Mouse (Mus musculus): ENCODE data around the gene Nap1l1.

The Nap1l1 gene

GRCm38 (mm10) chr10:111514282-111514885, 41.4 kb downstream of the Nap1l1 start:
- in situ Hi-C loops (cut with MboI, MseI) = loop anchor here (5.0 kb wide), 1 partner anchor 33 kb away; no protein-coding TSS in a partner anchor

- in situ Hi-C loops (cut with MboI, MseI) = no loop called here
Observed at GRCm38 (mm10) chr10:111515071-111516010, 42.3 kb downstream of the Nap1l1 start.

GRCm38 (mm10) chr10:111516172-111516588, 43.2 kb downstream of the Nap1l1 start:
- in situ Hi-C loops (cut with MboI, MseI) = no loop called here

GRCm38 (mm10) chr10:111516804-111517436, 43.9 kb downstream of the Nap1l1 start:
- in situ Hi-C loops (cut with MboI, MseI) = no loop called here

DNA sequence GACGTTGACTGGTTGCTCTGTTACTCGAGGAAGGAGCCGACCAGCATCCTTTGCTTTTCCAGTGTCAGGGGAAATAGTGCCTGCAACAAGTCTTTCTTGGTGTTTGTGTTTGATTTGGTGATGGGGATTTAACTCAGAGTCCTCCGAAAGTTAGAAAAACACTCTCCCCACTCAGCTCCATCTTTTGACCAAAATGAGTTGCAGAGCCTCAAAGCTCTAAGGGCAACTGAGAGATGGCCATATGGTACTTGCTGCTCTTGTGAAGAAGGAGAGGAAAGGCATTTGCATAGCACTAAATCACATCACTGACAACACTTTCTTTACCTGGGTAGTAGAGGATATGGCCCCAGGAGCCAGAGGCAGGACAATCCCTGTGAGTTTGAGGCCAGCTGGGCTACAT, 45.3 kb downstream of the Nap1l1 start:
- in situ Hi-C loops (cut with MboI, MseI) = no loop called here

GRCm38 (mm10) chr10:111519620-111520370, 46.8 kb downstream of the Nap1l1 start:
- in situ Hi-C loops (cut with MboI, MseI) = no loop called here

DNA sequence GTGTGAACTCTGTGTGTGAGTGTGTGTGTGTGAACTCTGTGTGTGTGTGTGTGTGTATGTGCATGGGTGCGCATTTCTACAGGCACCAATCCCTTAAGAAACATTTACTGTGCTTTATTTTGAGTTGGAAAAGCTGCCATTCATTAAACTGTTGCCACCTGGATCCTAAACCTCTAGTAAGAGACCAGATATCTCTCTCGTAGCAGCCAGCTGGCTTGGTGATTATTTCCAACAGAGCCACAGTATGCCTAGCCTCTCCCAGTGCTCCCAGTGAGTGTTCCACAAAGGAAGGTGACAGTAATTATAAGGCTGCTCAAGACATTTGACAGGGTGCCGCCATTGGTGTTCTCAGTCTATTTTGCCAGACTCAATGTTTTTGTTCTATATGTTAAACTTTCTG, 47.6 kb downstream of the Nap1l1 start:
- in situ Hi-C loops (cut with MboI, MseI) = no loop called here

- in situ Hi-C loops (cut with MboI, MseI) = no loop called here
Observed at GRCm38 (mm10) chr10:111521636-111522035, 48.6 kb downstream of the Nap1l1 start.

GRCm38 (mm10) chr10:111522230-111522629, 49.2 kb downstream of the Nap1l1 start:
- in situ Hi-C loops (cut with MboI, MseI) = no loop called here

DNA sequence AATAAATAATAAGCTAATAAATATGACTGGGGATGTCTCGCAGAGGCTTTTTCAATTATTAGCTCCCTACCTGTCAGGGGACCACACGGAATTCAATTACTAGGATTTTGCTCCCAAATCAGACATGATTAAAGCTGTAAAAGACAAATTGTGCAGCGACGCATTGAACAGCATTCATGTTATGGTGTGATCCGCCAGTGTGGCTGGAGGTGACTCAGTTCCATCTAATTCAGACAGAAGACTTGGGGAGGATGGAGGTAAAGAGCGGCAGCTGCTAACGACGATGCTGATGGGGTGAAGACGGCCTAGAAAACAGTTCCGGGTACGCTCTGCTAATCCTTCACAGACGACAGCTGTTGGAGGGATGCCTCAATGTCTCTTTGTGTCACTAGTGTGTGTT, 50.9 kb downstream of the Nap1l1 start:
- in situ Hi-C loops (cut with MboI, MseI) = no loop called here

DNA sequence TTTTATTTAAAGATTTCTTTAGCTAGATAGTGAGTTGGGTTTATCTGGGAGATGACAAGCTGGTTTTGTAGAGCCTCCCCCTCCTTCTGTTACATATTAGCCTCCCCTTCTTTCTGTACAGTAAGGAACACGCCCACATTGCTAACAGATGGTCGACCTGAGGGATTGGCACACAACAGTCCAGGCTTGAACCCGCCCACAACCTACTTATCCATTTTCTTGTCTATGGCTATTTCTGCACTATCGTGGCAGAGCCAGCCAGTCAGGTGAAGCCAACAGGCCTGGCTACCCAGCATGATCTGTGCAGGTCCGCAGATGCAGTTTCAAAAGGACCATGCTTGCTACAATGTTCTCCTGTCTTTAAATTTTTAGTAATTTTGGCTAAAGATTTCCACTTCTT, 54.0 kb downstream of the Nap1l1 start:
- in situ Hi-C loops (cut with MboI, MseI) = no loop called here

GRCm38 (mm10) chr10:111527613-111528012, 54.6 kb downstream of the Nap1l1 start:
- in situ Hi-C loops (cut with MboI, MseI) = no loop called here

GRCm38 (mm10) chr10:111528283-111528682, 55.3 kb downstream of the Nap1l1 start:
- in situ Hi-C loops (cut with MboI, MseI) = no loop called here

DNA sequence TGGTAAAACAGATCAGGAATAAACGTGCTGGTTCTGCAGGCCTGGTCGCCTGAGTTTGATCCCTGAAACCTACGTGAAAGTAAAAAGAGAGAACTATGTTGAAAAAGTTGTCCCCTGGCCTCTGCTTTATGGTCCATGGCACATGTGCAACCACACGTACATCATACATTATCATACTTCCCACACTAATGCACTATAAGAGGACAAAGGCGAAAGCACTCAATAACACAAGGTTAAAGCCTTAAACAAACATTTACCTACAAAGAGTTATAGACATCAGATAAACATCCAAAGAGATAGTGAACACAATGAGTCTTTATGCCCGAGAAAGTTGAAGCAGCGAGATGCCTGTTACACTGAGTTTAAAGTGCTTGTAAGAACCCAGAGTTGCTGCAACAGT, 57.4 kb downstream of the Nap1l1 start:
- in situ Hi-C loops (cut with MboI, MseI) = no loop called here

DNA sequence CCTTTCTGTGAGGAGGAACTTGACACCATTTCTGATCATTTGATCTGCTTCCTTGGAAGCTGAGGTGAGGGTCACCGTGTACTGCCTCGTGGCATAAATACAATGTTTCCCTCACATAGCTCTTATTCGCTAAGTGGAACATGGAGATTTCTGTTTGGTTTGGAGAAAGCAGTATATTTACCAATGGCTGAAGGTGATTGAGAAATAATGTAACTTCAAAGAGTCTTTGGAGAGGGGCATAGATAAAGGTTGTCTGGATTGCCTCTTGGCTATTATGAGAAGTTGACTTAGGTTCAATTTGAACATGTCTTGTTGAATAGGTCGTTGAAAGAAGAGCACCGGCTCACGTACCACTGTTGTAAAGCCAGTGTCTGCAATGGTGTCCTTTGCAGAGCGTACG, 61.7 kb downstream of the Nap1l1 start:
- in situ Hi-C loops (cut with MboI, MseI) = no loop called here

DNA sequence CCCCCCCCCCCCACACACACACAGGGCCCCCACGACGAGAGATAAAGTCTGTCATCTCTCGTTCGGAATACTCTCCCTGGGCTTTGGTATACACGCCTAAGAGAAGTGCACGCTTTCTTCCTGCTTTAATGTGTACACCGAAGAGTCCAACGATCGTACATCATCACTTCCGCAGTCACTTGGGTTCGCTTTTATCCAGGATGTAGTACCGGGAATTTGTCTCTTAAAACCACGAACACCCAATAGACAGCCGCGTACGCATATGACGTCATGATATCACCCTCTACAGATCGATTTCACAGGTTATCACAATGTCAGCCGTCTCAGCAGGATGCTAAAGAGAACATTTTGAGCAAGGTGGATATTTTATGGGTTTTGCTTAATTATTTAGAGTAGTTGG, 64.4 kb downstream of the Nap1l1 start:
- in situ Hi-C loops (cut with MboI, MseI) = no loop called here

GRCm38 (mm10) chr10:111539724-111540324, 66.8 kb downstream of the Nap1l1 start:
- in situ Hi-C loops (cut with MboI, MseI) = no loop called here

GRCm38 (mm10) chr10:111540678-111541077, 67.7 kb downstream of the Nap1l1 start:
- in situ Hi-C loops (cut with MboI, MseI) = no loop called here

- in situ Hi-C loops (cut with MboI, MseI) = no loop called here
Observed at GRCm38 (mm10) chr10:111543106-111543505, 70.1 kb downstream of the Nap1l1 start.

- in situ Hi-C loops (cut with MboI, MseI) = no loop called here
Observed at GRCm38 (mm10) chr10:111543781-111544260, 70.8 kb downstream of the Nap1l1 start.

- in situ Hi-C loops (cut with MboI, MseI) = no loop called here
Observed at GRCm38 (mm10) chr10:111544311-111544710, 71.3 kb downstream of the Nap1l1 start.

Data from T-helper 1 cell (primary cell).